Mouse (Mus musculus): ENCODE results near the gene Cep164. TPM values are rescaled to one million over a fixed set of nuclear protein-coding genes. Genes with fewer than 3 reads are reported as not detected.

The Cep164 gene
- polyA plus RNA-seq, 1 experiment from 2014 or later: 14.5 TPM

- no peaks in the 10 kb centered on the region for H3K27me3 ChIP-seq (ENCODE audit: control insufficient read depth, insufficient read depth, low read length)
- H3K36me3 ChIP-seq (ENCODE audit: control insufficient read depth, insufficient read depth, low read length): no peaks in the 10 kb centered on the region
- no peak overlapping the region for H3K4me3 ChIP-seq (ENCODE audit: low read depth, low read length)
- WGBS: 34% methylated on average over 8 of the region's 8 CpGs
- DNase-seq (ENCODE audit: low spot score, missing footprints): peak; percentile 98
- H3K9me3 ChIP-seq (ENCODE audit: control insufficient read depth, low read length): no peaks in the 10 kb centered on the region
- no peaks in the 10 kb centered on the region for H3K4me1 ChIP-seq (ENCODE audit: control insufficient read depth, insufficient read depth, low read length)
- H3K4me2 ChIP-seq: no peak overlapping the region
- no peak overlapping the region for H3K27ac ChIP-seq (ENCODE audit: low read depth, low read length)
- H3K9ac ChIP-seq (ENCODE audit: low read length): no peak overlapping the region
- ATAC-seq (ENCODE audit: low FRiP score): no peak
Measured at GRCm38 (mm10) chr9:45754452-45755091, 73.9 kb downstream of the Cep164 start.

GRCm38 (mm10) chr9:45749917-45750316 is 78.6 kb downstream of the Cep164 start:
- no peak overlapping the region for H3K27ac ChIP-seq (ENCODE audit: low read depth, low read length)
- ATAC-seq (ENCODE audit: low FRiP score) (no peak), DNase-seq (ENCODE audit: low spot score, missing footprints) (no peak)
- no peaks in the 10 kb centered on the region for H3K27me3 ChIP-seq (ENCODE audit: control insufficient read depth, insufficient read depth, low read length)
- H3K4me2 ChIP-seq: no peak overlapping the region
- H3K9me3 ChIP-seq (ENCODE audit: control insufficient read depth, low read length): no peaks in the 10 kb centered on the region
- H3K4me1 ChIP-seq (ENCODE audit: control insufficient read depth, insufficient read depth, low read length): no peaks in the 10 kb centered on the region
- H3K4me3 ChIP-seq (ENCODE audit: low read depth, low read length): no peak overlapping the region
- WGBS: 96% methylated on average over 4 of the region's 4 CpGs
- no peak overlapping the region for H3K9ac ChIP-seq (ENCODE audit: low read length)
- no peaks in the 10 kb centered on the region for H3K36me3 ChIP-seq (ENCODE audit: control insufficient read depth, insufficient read depth, low read length)

GRCm38 (mm10) chr9:45745451-45745850 is 83.0 kb downstream of the Cep164 start:
- ATAC-seq (ENCODE audit: low FRiP score) (no peak), DNase-seq (ENCODE audit: low spot score, missing footprints) (no peak)
- Histone ChIP-seq H3K9me3 (ENCODE audit: control insufficient read depth, low read length) (no peaks in the 10 kb centered on the region), H3K27me3 (ENCODE audit: control insufficient read depth, insufficient read depth, low read length) (no peaks in the 10 kb centered on the region), H3K4me3 (ENCODE audit: low read depth, low read length) (no peak overlapping the region), H3K4me2 (no peak overlapping the region), H3K9ac (ENCODE audit: low read length) (no peak overlapping the region), H3K36me3 (ENCODE audit: control insufficient read depth, insufficient read depth, low read length) (no peaks in the 10 kb centered on the region), H3K27ac (ENCODE audit: low read depth, low read length) (no peak overlapping the region), H3K4me1 (ENCODE audit: control insufficient read depth, insufficient read depth, low read length) (no peaks in the 10 kb centered on the region)
- WGBS: 76% methylated on average over 7 of the region's 7 CpGs

- H3K27me3 ChIP-seq (ENCODE audit: control insufficient read depth, insufficient read depth, low read length): no peaks in the 10 kb centered on the region
- peak; percentile 54; the same call in 1 of the 2 replicates for ATAC-seq (ENCODE audit: low FRiP score)
- WGBS: 68% methylated on average over 2 of the region's 2 CpGs
- DNase-seq (ENCODE audit: low spot score, missing footprints): peak; percentile 86
- no peak overlapping the region for H3K4me3 ChIP-seq (ENCODE audit: low read depth, low read length)
- H3K4me2 ChIP-seq: no peak overlapping the region
- H3K4me1 ChIP-seq (ENCODE audit: control insufficient read depth, insufficient read depth, low read length): peaks cover 7% of the 10 kb centered on the region
- H3K36me3 ChIP-seq (ENCODE audit: control insufficient read depth, insufficient read depth, low read length): no peaks in the 10 kb centered on the region
- no peaks in the 10 kb centered on the region for H3K9me3 ChIP-seq (ENCODE audit: control insufficient read depth, low read length)
- H3K27ac ChIP-seq (ENCODE audit: low read depth, low read length): no peak overlapping the region
- H3K9ac ChIP-seq (ENCODE audit: low read length): no peak overlapping the region
Measured at GRCm38 (mm10) chr9:45740584-45740980, 87.9 kb downstream of the Cep164 start.

- H3K4me2 ChIP-seq: no peak overlapping the region
- H3K4me1 ChIP-seq (ENCODE audit: control insufficient read depth, insufficient read depth, low read length): peaks cover 7% of the 10 kb centered on the region
- 74% methylated on average over 17 of the region's 17 CpGs for WGBS
- no peak overlapping the region for H3K4me3 ChIP-seq (ENCODE audit: low read depth, low read length)
- H3K9ac ChIP-seq (ENCODE audit: low read length): no peak overlapping the region
- no peak for DNase-seq (ENCODE audit: low spot score, missing footprints)
- peak; percentile 40; the same call in 1 of the 2 replicates for ATAC-seq (ENCODE audit: low FRiP score)
- H3K27ac ChIP-seq (ENCODE audit: low read depth, low read length): no peak overlapping the region
- no peaks in the 10 kb centered on the region for H3K9me3 ChIP-seq (ENCODE audit: control insufficient read depth, low read length)
- H3K27me3 ChIP-seq (ENCODE audit: control insufficient read depth, insufficient read depth, low read length): no peaks in the 10 kb centered on the region
- H3K36me3 ChIP-seq (ENCODE audit: control insufficient read depth, insufficient read depth, low read length): no peaks in the 10 kb centered on the region
Measured at GRCm38 (mm10) chr9:45739702-45740583, 88.5 kb downstream of the Cep164 start.

- H3K27ac ChIP-seq (ENCODE audit: low read depth, low read length): no peak overlapping the region
- no peak overlapping the region for H3K4me3 ChIP-seq (ENCODE audit: low read depth, low read length)
- ATAC-seq (ENCODE audit: low FRiP score) (no peak), DNase-seq (ENCODE audit: low spot score, missing footprints) (no peak)
- no peaks in the 10 kb centered on the region for H3K36me3 ChIP-seq (ENCODE audit: control insufficient read depth, insufficient read depth, low read length)
- no peak overlapping the region for H3K4me2 ChIP-seq
- H3K9ac ChIP-seq (ENCODE audit: low read length): no peak overlapping the region
- H3K9me3 ChIP-seq (ENCODE audit: control insufficient read depth, low read length): no peaks in the 10 kb centered on the region
- H3K4me1 ChIP-seq (ENCODE audit: control insufficient read depth, insufficient read depth, low read length): peaks cover 7% of the 10 kb centered on the region
- 73% methylated on average over 12 of the region's 12 CpGs for WGBS
- no peaks in the 10 kb centered on the region for H3K27me3 ChIP-seq (ENCODE audit: control insufficient read depth, insufficient read depth, low read length)
Measured at GRCm38 (mm10) chr9:45739001-45739701, 89.3 kb downstream of the Cep164 start.

GRCm38 (mm10) chr9:45733246-45733645 is 95.2 kb downstream of the Cep164 start:
- 81% methylated on average over 6 of the region's 6 CpGs for WGBS
- H3K36me3 ChIP-seq (ENCODE audit: control insufficient read depth, insufficient read depth, low read length): no peaks in the 10 kb centered on the region
- no peaks in the 10 kb centered on the region for H3K9me3 ChIP-seq (ENCODE audit: control insufficient read depth, low read length)
- no peaks in the 10 kb centered on the region for H3K27me3 ChIP-seq (ENCODE audit: control insufficient read depth, insufficient read depth, low read length)
- ATAC-seq (ENCODE audit: low FRiP score) (no peak), DNase-seq (ENCODE audit: low spot score, missing footprints) (no peak)
- no peak overlapping the region for H3K27ac ChIP-seq (ENCODE audit: low read depth, low read length)
- no peak overlapping the region for H3K4me3 ChIP-seq (ENCODE audit: low read depth, low read length)
- no peaks in the 10 kb centered on the region for H3K4me1 ChIP-seq (ENCODE audit: control insufficient read depth, insufficient read depth, low read length)
- no peak overlapping the region for H3K9ac ChIP-seq (ENCODE audit: low read length)
- no peak overlapping the region for H3K4me2 ChIP-seq

- Histone ChIP-seq H3K9me3 (ENCODE audit: control insufficient read depth, low read length) (no peaks in the 10 kb centered on the region), H3K36me3 (ENCODE audit: control insufficient read depth, insufficient read depth, low read length) (no peaks in the 10 kb centered on the region), H3K4me2 (no peak overlapping the region), H3K4me1 (ENCODE audit: control insufficient read depth, insufficient read depth, low read length) (no peaks in the 10 kb centered on the region), H3K27ac (ENCODE audit: low read depth, low read length) (no peak overlapping the region), H3K9ac (ENCODE audit: low read length) (no peak overlapping the region), H3K27me3 (ENCODE audit: control insufficient read depth, insufficient read depth, low read length) (no peaks in the 10 kb centered on the region), H3K4me3 (ENCODE audit: low read depth, low read length) (no peak overlapping the region)
- 88% methylated on average over 5 of the region's 5 CpGs for WGBS
- DNase-seq (ENCODE audit: low spot score, missing footprints) (no peak), ATAC-seq (ENCODE audit: low FRiP score) (no peak)
Measured at GRCm38 (mm10) chr9:45731851-45732250, 96.6 kb downstream of the Cep164 start.

- H3K36me3 ChIP-seq (ENCODE audit: control insufficient read depth, insufficient read depth, low read length): no peaks in the 10 kb centered on the region
- H3K9ac ChIP-seq (ENCODE audit: low read length): no peak overlapping the region
- no peak for DNase-seq (ENCODE audit: low spot score, missing footprints)
- H3K27ac ChIP-seq (ENCODE audit: low read depth, low read length): no peak overlapping the region
- no peaks in the 10 kb centered on the region for H3K4me1 ChIP-seq (ENCODE audit: control insufficient read depth, insufficient read depth, low read length)
- H3K9me3 ChIP-seq (ENCODE audit: control insufficient read depth, low read length): no peaks in the 10 kb centered on the region
- no peak overlapping the region for H3K4me3 ChIP-seq (ENCODE audit: low read depth, low read length)
- no peak overlapping the region for H3K4me2 ChIP-seq
- no peaks in the 10 kb centered on the region for H3K27me3 ChIP-seq (ENCODE audit: control insufficient read depth, insufficient read depth, low read length)
- 79% methylated on average over 7 of the region's 7 CpGs for WGBS
- no peak for ATAC-seq (ENCODE audit: low FRiP score)
Measured at GRCm38 (mm10) chr9:45719997-45720396, 108.5 kb downstream of the Cep164 start.
